Mouse (Mus musculus): ENCODE results near the gene Prss40.

Prss40 gene

GRCm38 (mm10) chr1:34560843-34561242, at the start of gene Prss40:
Gene Prss40 (minus strand): TSS chr1:34560943.
- DNase-seq (ENCODE audit: low read depth, low spot score), result no peak

- DNase-seq (ENCODE audit: low read depth, low spot score), result peak; percentile 91
These were observed 41.6 kb upstream of the Prss40 start for GRCm38 (mm10) chr1:34602363-34602762.

- no peak for DNase-seq (ENCODE audit: low read depth, low spot score)
These were observed 40.7 kb upstream of the Prss40 start for GRCm38 (mm10) chr1:34601323-34602047.

- DNase-seq (ENCODE audit: low read depth, low spot score), result no peak
These were observed 39.3 kb upstream of the Prss40 start for GRCm38 (mm10) chr1:34600000-34600399.

- no peak for DNase-seq (ENCODE audit: low read depth, low spot score)
These were observed 26.8 kb upstream of the Prss40 start for GRCm38 (mm10) chr1:34587298-34588096.

- DNase-seq (ENCODE audit: low read depth, low spot score), result no peak
These were observed 24.0 kb upstream of the Prss40 start for GRCm38 (mm10) chr1:34584736-34585135.

- no peak for DNase-seq (ENCODE audit: low read depth, low spot score)
These were observed 23.1 kb upstream of the Prss40 start for GRCm38 (mm10) chr1:34583821-34584263.

- DNase-seq (ENCODE audit: low read depth, low spot score), result no peak
These were observed 21.5 kb upstream of the Prss40 start for GRCm38 (mm10) chr1:34582218-34582617.

- no peak for DNase-seq (ENCODE audit: low read depth, low spot score)
These were observed 19.1 kb upstream of the Prss40 start for GRCm38 (mm10) chr1:34579782-34580356.

GRCm38 (mm10) chr1:34578851-34579781, 18.4 kb upstream of the Prss40 start, which contains the start of gene Amer3:
Gene Amer3 (plus strand): TSS chr1:34579657.
- no peak for DNase-seq (ENCODE audit: low read depth, low spot score)

GRCm38 (mm10) chr1:34573221-34573620, 12.5 kb upstream of the Prss40 start:
- DNase-seq (ENCODE audit: low read depth, low spot score), result no peak

GRCm38 (mm10) chr1:34571431-34571830, 10.7 kb upstream of the Prss40 start:
- no peak for DNase-seq (ENCODE audit: low read depth, low spot score)

- DNase-seq (ENCODE audit: low read depth, low spot score), result no peak
These were observed 9.1 kb upstream of the Prss40 start for GRCm38 (mm10) chr1:34569876-34570275.

- no peak for DNase-seq (ENCODE audit: low read depth, low spot score)
These were observed 7.4 kb upstream of the Prss40 start for GRCm38 (mm10) chr1:34568120-34568519.

- DNase-seq (ENCODE audit: low read depth, low spot score), result no peak
These were observed 3.8 kb upstream of the Prss40 start for GRCm38 (mm10) chr1:34564383-34565045.

GRCm38 (mm10) chr1:34554275-34554674, 6.5 kb downstream of the Prss40 start:
- no peak for DNase-seq (ENCODE audit: low read depth, low spot score)

- DNase-seq (ENCODE audit: low read depth, low spot score), result no peak
These were observed 7.1 kb downstream of the Prss40 start for GRCm38 (mm10) chr1:34553690-34554089.

- DNase-seq (ENCODE audit: low read depth, low spot score), result no peak
These were observed 13.7 kb downstream of the Prss40 start for GRCm38 (mm10) chr1:34547074-34547473.

- DNase-seq (ENCODE audit: low read depth, low spot score), result no peak
These were observed 23.8 kb downstream of the Prss40 start for GRCm38 (mm10) chr1:34536767-34537485.

GRCm38 (mm10) chr1:34536291-34536766, 24.4 kb downstream of the Prss40 start:
- no peak for DNase-seq (ENCODE audit: low read depth, low spot score)

Measured in 3T3-L1 (cell line).